Comparison of ENCODE assay signal across 12 mouse cellular contexts in the genomic region with DNA sequence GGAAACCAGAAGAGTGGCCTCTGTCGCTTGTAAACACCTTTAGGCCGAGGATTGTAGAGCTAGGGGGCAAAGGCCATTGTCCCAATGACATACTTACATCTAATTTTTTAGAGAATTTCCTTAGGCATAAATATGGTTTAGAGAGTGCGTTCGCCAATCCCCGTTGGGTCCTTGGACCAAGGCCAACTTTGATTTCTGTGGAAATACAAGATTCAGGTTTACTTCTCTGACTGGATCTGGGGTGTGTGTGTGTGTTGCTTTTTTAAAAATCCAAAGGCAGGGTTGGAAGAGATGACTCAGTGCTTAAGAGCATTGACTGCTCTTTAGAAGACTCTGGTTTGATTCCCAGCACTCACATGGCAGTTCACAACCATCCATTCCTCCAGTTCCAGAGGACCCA.
A peak's percentile ranks its signal among the peaks of the same experiment; 100 is the strongest.
DNase-seq lines count a peak whose midpoint lies in the region; ATAC-seq lines count a peak whose summit lies in the region.
"Had no signal": no experiment of that assay in that cellular context is flagged by ENCODE, and none has a peak within 500 bp of the region (broad histone marks: within the 10 kb centered on the region; RNA-seq: fewer than 3 reads in every experiment).

No protein-coding gene starts in this region.

- no peaks in the 10 kb centered on the region; the same call in 1 of the 2 replicates for H3K4me1 ChIP-seq in lung, embryonic 15.5 days
- H3K4me1 ChIP-seq in forebrain, embryonic 16.5 days (replicated peaks; ENCODE audit: control insufficient read depth, insufficient read depth, low read length): peaks cover 12% of the 10 kb centered on the region
- H3K4me1 ChIP-seq in neural tube, embryonic 13.5 days (replicated peaks): peaks cover 18% of the 10 kb centered on the region
- H3K4me1 ChIP-seq in kidney, embryonic 14.5 days (ENCODE audit: control insufficient read depth, insufficient read depth, low read length): no peaks in the 10 kb centered on the region

- peak; percentile 23 to 42 for DNase-seq in cerebellum, postnatal 25 days
- no peak for DNase-seq in cerebellum, postnatal 36 days
- no peak for DNase-seq in lung, postnatal 10 days
- DNase-seq in gastrocnemius, postnatal 25 days: no peak
- DNase-seq: gastrocnemius, adult 2 months; kidney, adult 18-20 months; lung, adult 18-20 months had no signal

- H3K4me3 ChIP-seq in lung, embryonic 15.5 days: no peak overlapping the region
- H3K4me3 ChIP-seq in forebrain, embryonic 16.5 days (replicated peaks; ENCODE audit: low read length): peak overlapping the region; percentile 19; the same call in 1 of the 2 replicates
- H3K4me3 ChIP-seq in neural tube, embryonic 13.5 days: peak overlapping the region; percentile 97; the same call in 1 of the 2 replicates
- H3K4me3 ChIP-seq in kidney, embryonic 14.5 days (ENCODE audit: low read length): no peak overlapping the region

- no peaks in the 10 kb centered on the region for H3K36me3 ChIP-seq in lung, embryonic 15.5 days
- no peaks in the 10 kb centered on the region for H3K36me3 ChIP-seq in forebrain, embryonic 16.5 days (ENCODE audit: control insufficient read depth, insufficient read depth)
- H3K36me3 ChIP-seq in neural tube, embryonic 13.5 days: no peaks in the 10 kb centered on the region
- no peaks in the 10 kb centered on the region for H3K36me3 ChIP-seq in kidney, embryonic 14.5 days (ENCODE audit: control insufficient read depth, insufficient read depth, low read length)

- 57% methylated on average over 5 of the region's 5 CpGs for WGBS in lung, embryonic 15.5 days
- WGBS in forebrain, embryonic 16.5 days: 64% methylated on average over 5 of the region's 5 CpGs
- 77% methylated on average over 5 of the region's 5 CpGs for WGBS in neural tube, embryonic 13.5 days
- 66% methylated on average over 5 of the region's 5 CpGs for WGBS in kidney, embryonic 14.5 days

- H3K27me3 ChIP-seq in lung, embryonic 15.5 days: no peaks in the 10 kb centered on the region; the same call in 1 of the 2 replicates
- H3K27me3 ChIP-seq in forebrain, embryonic 16.5 days (replicated peaks; ENCODE audit: control insufficient read depth, insufficient read depth, low read length): no peaks in the 10 kb centered on the region
- no peaks in the 10 kb centered on the region for H3K27me3 ChIP-seq in neural tube, embryonic 13.5 days
- no peaks in the 10 kb centered on the region for H3K27me3 ChIP-seq in kidney, embryonic 14.5 days (ENCODE audit: control insufficient read depth, insufficient read depth, low read length)

- no peaks in the 10 kb centered on the region for H3K9me3 ChIP-seq in lung, embryonic 15.5 days
- no peaks in the 10 kb centered on the region for H3K9me3 ChIP-seq in forebrain, embryonic 16.5 days (ENCODE audit: control insufficient read depth, low read length)
- no peaks in the 10 kb centered on the region for H3K9me3 ChIP-seq in neural tube, embryonic 13.5 days
- no peaks in the 10 kb centered on the region for H3K9me3 ChIP-seq in kidney, embryonic 14.5 days (ENCODE audit: control insufficient read depth, low read length)

- no peak for ATAC-seq in lung, embryonic 15.5 days (ENCODE audit: borderline replicate concordance, extremely low read depth, low FRiP score, low TSS enrichment)
- no peak for ATAC-seq in forebrain, embryonic 16.5 days
- no peak for ATAC-seq in neural tube, embryonic 13.5 days (ENCODE audit: low read depth)
- no peak for ATAC-seq in kidney, embryonic 14.5 days (ENCODE audit: low FRiP score, low TSS enrichment)

- no peak overlapping the region for H3K9ac ChIP-seq in lung, embryonic 15.5 days
- no peak overlapping the region for H3K9ac ChIP-seq in forebrain, embryonic 16.5 days (replicated peaks; ENCODE audit: low read depth, low read length)
- H3K9ac ChIP-seq in neural tube, embryonic 13.5 days: no peak overlapping the region
- H3K9ac ChIP-seq in kidney, embryonic 14.5 days (ENCODE audit: low read depth, low read length): no peak overlapping the region

- H3K4me2 ChIP-seq in lung, embryonic 15.5 days: peak overlapping the region; percentile 10; the same call in 1 of the 2 replicates
- H3K4me2 ChIP-seq in forebrain, embryonic 16.5 days (ENCODE audit: low read length): peak overlapping the region; percentile 70
- H3K4me2 ChIP-seq in neural tube, embryonic 13.5 days: peak overlapping the region; percentile 84
- no peak overlapping the region for H3K4me2 ChIP-seq in kidney, embryonic 14.5 days (replicated peaks; ENCODE audit: low read depth, low read length)

- H3K27ac ChIP-seq in lung, embryonic 15.5 days: no peak overlapping the region
- no peak overlapping the region for H3K27ac ChIP-seq in forebrain, embryonic 16.5 days (ENCODE audit: low read length)
- no peak overlapping the region for H3K27ac ChIP-seq in neural tube, embryonic 13.5 days (replicated peaks)
- no peak overlapping the region for H3K27ac ChIP-seq in kidney, embryonic 14.5 days (ENCODE audit: low read depth, low read length)
- H3K27ac ChIP-seq: gastrocnemius, adult 2 months; stomach, postnatal 0 days had no signal

Comparison
In these comparisons a context has a peak if more than half of its experiments do, and no peak if none do; other contexts are left out.
1. DNase-seq: peak in cerebellum, postnatal 25 days (2 of 2); none in cerebellum, postnatal 36 days (0 of 2), lung, postnatal 10 days (single experiment) and gastrocnemius, postnatal 25 days (single experiment).
2. H3K4me3 ChIP-seq: peak in forebrain, embryonic 16.5 days (single experiment) and neural tube, embryonic 13.5 days (single experiment); none in lung, embryonic 15.5 days (single experiment) and kidney, embryonic 14.5 days (single experiment).